Mouse (Mus musculus) lung, adult 10 weeks (tissue): ENCODE data around the gene Gm6904. TPM values are rescaled to one million over a fixed set of nuclear protein-coding genes. Genes with fewer than 3 reads are reported as not detected.

Source experiments
- polyA plus RNA-seq: library from polyadenylated mRNA; stranded (reverse); fragments of 350-450 nt; fragmentation: Illumina TruSeq; extraction: RNeasy Lipid Tissue Mini Kit (QIAGEN cat#74804); gene quantifications from one replicate; pipeline ENCODE4 v1.2.3, GENCODE M21; 2014; ENCODE audit warnings: low read depth, low replicate concordance; ENCODE audit not compliant: insufficient read depth

Gene Gm6904
- 0.49 TPM for polyA plus RNA-seq

GRCm38 (mm10) chr14:59260056-59260455 lies at the start of gene Gm6904:
TSS of gene Gm6904 (minus strand) at chr14:59260216.

GRCm38 (mm10) chr14:59297391-59297790 lies 37.4 kb upstream of the Gm6904 start, which contains the start of gene Phf11a:
TSS of gene Phf11a (minus strand) at chr14:59297522.

GRCm38 (mm10) chr14:59200711-59201603 lies 59.1 kb downstream of the Gm6904 start, which contains the start of gene Rcbtb1:
TSS of gene Rcbtb1 (plus strand) at chr14:59201209.

Other genes with a start within 250 kb of the Gm6904 start
- not detected for gene 1700129C05Rik, start 117.3 kb downstream of the Gm6904 start, polyA plus RNA-seq
- gene Gm5142, start 81.5 kb downstream of the Gm6904 start, polyA plus RNA-seq: not detected
- 12.1 TPM for gene Rcbtb1, start 59.0 kb downstream of the Gm6904 start, polyA plus RNA-seq
- 1.1 TPM for gene Phf11a, start 37.3 kb upstream of the Gm6904 start, polyA plus RNA-seq
- gene Phf11b, start 81.1 kb upstream of the Gm6904 start, polyA plus RNA-seq: 7.6 TPM
- 18.9 TPM for gene Phf11d, start 105.3 kb upstream of the Gm6904 start, polyA plus RNA-seq
- 0.58 TPM for gene Phf11c, start 135.2 kb upstream of the Gm6904 start, polyA plus RNA-seq
- gene Setdb2, start 180.7 kb upstream of the Gm6904 start, polyA plus RNA-seq: 5.4 TPM
- gene Cab39l, start 180.8 kb upstream of the Gm6904 start, polyA plus RNA-seq: 22.8 TPM